Mouse (Mus musculus) limb, embryonic 14.5 days (tissue): ENCODE results near the gene Zkscan5. TPM values are rescaled to one million over a fixed set of nuclear protein-coding genes. Genes with fewer than 3 reads are reported as not detected.

Experiments
- ATAC-seq: fragments of 200-750 bp; cut with Nextera tagmentation; 2 replicates; pipeline ENCODE4 v1.8.0; 2017; ENCODE audit warnings: low read depth, moderate number of reproducible peaks, moderate TSS enrichment; ENCODE audit not compliant: low FRiP score
- DNase-seq: peaks from one replicate; pipeline ENCODE4 v3.0.0-alpha.2; 2015; ENCODE audit warnings: low spot score
- H3K27ac ChIP-seq: fragments of 300-500 bp; sonication (generic); replicated peaks from 2 replicates; pipeline ENCODE4 v1.5.1; 2014; ENCODE audit warnings: low read depth, mild to moderate bottlenecking, low read length, moderate library complexity, mixed read lengths
- H3K27me3 ChIP-seq: fragments of 300-500 bp; sonication (generic); 2 replicates; pipeline ENCODE4 v1.6.1; 2014; ENCODE audit warnings: low read length, mixed read lengths; ENCODE audit not compliant: control insufficient read depth, insufficient read depth
- H3K36me3 ChIP-seq: fragments of 300-500 bp; sonication (generic); 2 replicates; pipeline ENCODE4 v1.6.1; 2014; ENCODE audit warnings: mild to moderate bottlenecking, low read length, moderate library complexity, mixed read lengths; ENCODE audit not compliant: control insufficient read depth, insufficient read depth
- H3K4me1 ChIP-seq: fragments of 300-500 bp; sonication (generic); 2 replicates; pipeline ENCODE4 v1.6.1; 2014; ENCODE audit warnings: antibody characterized with exemption, low read length, mixed read lengths; ENCODE audit not compliant: control insufficient read depth, insufficient read depth
- H3K4me2 ChIP-seq: fragments of 300-500 bp; sonication (generic); replicated peaks from 2 replicates; pipeline ENCODE4 v1.6.1; 2014; ENCODE audit warnings: low read depth, mild to moderate bottlenecking, low read length, moderate library complexity; ENCODE audit not compliant: severe bottlenecking
- H3K4me3 ChIP-seq: fragments of 300-500 bp; sonication (generic); replicated peaks from 2 replicates; pipeline ENCODE4 v1.5.1; 2014; ENCODE audit warnings: low read length
- H3K9ac ChIP-seq: fragments of 300-500 bp; sonication (generic); 2 replicates; pipeline ENCODE4 v1.6.1; 2014; ENCODE audit warnings: mild to moderate bottlenecking, low read depth, low read length, moderate library complexity; ENCODE audit not compliant: severe bottlenecking
- H3K9me3 ChIP-seq: fragments of 300-500 bp; sonication (generic); 2 replicates; pipeline ENCODE4 v1.6.1; 2016; ENCODE audit warnings: low read length; ENCODE audit not compliant: control insufficient read depth
- POLR2A ChIP-seq: fragments of 200-500 bp; IDR thresholded peaks from 2 replicates; pipeline ENCODE4 v1.8.0; 2012; ENCODE audit warnings: inconsistent platforms, mild to moderate bottlenecking, moderate library complexity, borderline replicate concordance; ENCODE audit not compliant: insufficient read depth, insufficient read length; ENCODE audit errors: extremely low read depth
- WGBS: fragments of 180-500 bp; shearing (Covaris S2); extraction: QIAGEN DNeasy Blood & Tissue Kit; methylation state at CpG from one replicate; pipeline ENCODE4 v1.1.7; 2014; 5-methylcytosine and 5-hydroxymethylcytosine counted together
- polyA plus RNA-seq, 2 experiments: library from polyadenylated mRNA; depleted of rRNA in 1 of 2; stranded (reverse) in 1 of 2; unstranded in 1 of 2; fragments of >200 nt; fragmentation: Nextera tagmentation in 1 of 2; extraction: Ambion mirVana in 1 of 2; gene quantifications; 2 replicates each; pipeline versions ENCODE4 v1.2.1 to v1.2.3; 2012 to 2014

The Zkscan5 gene
- polyA plus RNA-seq, 2 experiments = 9.2 to 14.3 TPM

DNA sequence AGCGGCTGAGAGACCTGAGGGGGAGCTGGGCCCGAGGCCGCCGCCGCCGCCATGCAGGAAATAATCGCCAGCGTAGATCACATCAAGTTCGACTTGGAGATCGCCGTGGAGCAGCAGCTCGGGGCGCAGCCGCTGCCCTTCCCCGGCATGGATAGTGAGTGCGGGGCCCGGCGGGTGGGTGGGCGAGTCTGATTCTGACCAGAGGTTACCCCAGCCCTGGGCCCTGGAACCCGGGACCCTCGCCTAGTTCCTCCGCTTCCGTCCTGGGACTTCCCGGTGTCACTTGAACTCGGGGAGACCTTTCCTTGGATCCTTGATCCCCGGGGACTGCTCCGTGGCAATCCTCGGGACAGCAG is 37.1 kb upstream of the Zkscan5 start:
- peaks cover 50% of the 10 kb centered on the region for H3K36me3 ChIP-seq
- no peaks in the 10 kb centered on the region for H3K27me3 ChIP-seq
- H3K4me3 ChIP-seq = peak overlapping the region; percentile 90
- H3K4me1 ChIP-seq = peaks cover 14% of the 10 kb centered on the region
- 0% methylated on average over 22 of the region's 28 CpGs for WGBS
- H3K9me3 ChIP-seq = no peaks in the 10 kb centered on the region
- peak; percentile 41 for ATAC-seq
- no peak for TF ChIP-seq POLR2A
- peak; percentile 15 for DNase-seq
- H3K4me2 ChIP-seq = peak overlapping the region; percentile 70
- peak overlapping the region; percentile 74 for H3K27ac ChIP-seq
- peak overlapping the region; percentile 91 for H3K9ac ChIP-seq

DNA sequence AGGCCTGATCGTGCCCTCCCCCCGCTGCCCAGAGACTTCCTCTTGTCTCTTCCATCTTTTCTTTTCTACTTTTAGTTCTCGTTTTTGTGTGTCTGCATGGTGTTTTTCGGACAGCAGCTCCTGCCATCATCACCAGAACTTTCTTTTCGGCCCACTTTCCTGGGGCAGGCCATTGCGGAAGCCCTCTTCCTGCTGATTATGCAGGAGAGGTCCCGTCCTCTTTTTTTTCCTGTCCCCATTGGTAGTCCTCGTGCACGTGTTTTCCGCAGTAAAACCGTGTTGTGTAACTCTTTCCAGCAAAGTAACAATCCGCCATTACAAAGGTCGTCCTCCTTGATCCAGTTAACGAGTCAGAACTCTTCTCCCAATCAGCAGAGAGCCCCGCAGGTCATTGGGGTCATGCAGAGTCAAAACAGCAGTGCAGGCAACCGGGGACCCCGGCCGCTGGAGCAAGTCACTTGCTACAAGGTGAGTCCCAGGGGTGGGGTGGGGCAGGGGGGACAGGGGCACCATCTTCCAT is 25.8 kb upstream of the Zkscan5 start:
- TF ChIP-seq POLR2A = no peak
- H3K4me2 ChIP-seq = no peak overlapping the region
- no peak overlapping the region for H3K27ac ChIP-seq
- 82% methylated on average over 18 of the region's 18 CpGs for WGBS
- H3K4me1 ChIP-seq = no peaks in the 10 kb centered on the region
- peaks cover 100% of the 10 kb centered on the region for H3K36me3 ChIP-seq
- no peaks in the 10 kb centered on the region for H3K9me3 ChIP-seq
- DNase-seq = no peak
- H3K4me3 ChIP-seq = no peak overlapping the region
- no peak for ATAC-seq
- H3K27me3 ChIP-seq = no peaks in the 10 kb centered on the region
- no peak overlapping the region for H3K9ac ChIP-seq

GRCm38 (mm10) chr5:145185244-145185643 is 19.1 kb upstream of the Zkscan5 start:
- no peak overlapping the region for H3K9ac ChIP-seq
- TF ChIP-seq POLR2A = no peak
- H3K4me3 ChIP-seq = no peak overlapping the region
- DNase-seq = no peak
- no peak overlapping the region for H3K27ac ChIP-seq
- no peaks in the 10 kb centered on the region for H3K27me3 ChIP-seq
- H3K4me1 ChIP-seq = peaks cover 6% of the 10 kb centered on the region
- no peaks in the 10 kb centered on the region for H3K9me3 ChIP-seq
- 87% methylated on average over 2 of the region's 2 CpGs for WGBS
- no peak overlapping the region for H3K4me2 ChIP-seq
- ATAC-seq = no peak
- H3K36me3 ChIP-seq = peaks cover 80% of the 10 kb centered on the region

- Histone ChIP-seq H3K9ac (0 out of 2 replicates have a peak overlapping the region, but pooled peaks have one; percentile 7), H3K4me2 (no peak overlapping the region; the same call in 1 of the 2 replicates), H3K4me1 (peaks cover 14% of the 10 kb centered on the region), H3K4me3 (no peak overlapping the region), H3K9me3 (no peaks in the 10 kb centered on the region), H3K27ac (no peak overlapping the region), H3K36me3 (peaks cover 44% of the 10 kb centered on the region), H3K27me3 (no peaks in the 10 kb centered on the region)
- WGBS = 91% methylated on average over 6 of the region's 6 CpGs
- DNase-seq = no peak
- no peak for TF ChIP-seq POLR2A
- no peak for ATAC-seq
Observed at GRCm38 (mm10) chr5:145189416-145189815, 14.9 kb upstream of the Zkscan5 start.

GRCm38 (mm10) chr5:145190373-145190772 is 14.0 kb upstream of the Zkscan5 start:
- Histone ChIP-seq H3K9me3 (no peaks in the 10 kb centered on the region), H3K9ac (peak overlapping the region; percentile 88), H3K4me2 (peak overlapping the region; percentile 82), H3K4me1 (peaks cover 14% of the 10 kb centered on the region), H3K4me3 (peak overlapping the region; percentile 73), H3K27me3 (no peaks in the 10 kb centered on the region), H3K27ac (no peak overlapping the region), H3K36me3 (peaks cover 45% of the 10 kb centered on the region)
- ATAC-seq = no peak
- no peak for TF ChIP-seq POLR2A
- 55% methylated on average over 5 of the region's 5 CpGs for WGBS
- DNase-seq = no peak
